Mouse (Mus musculus): ENCODE measurements around the gene Blmh. TPM values are rescaled to one million over a fixed set of nuclear protein-coding genes. Genes with fewer than 3 reads are reported as not detected.

Blmh gene
- polyA plus RNA-seq, 1 experiment, result 97.3 TPM

- TF ChIP-seq CTCF (IDR thresholded peaks at IDR 0.05; ENCODE audit: borderline replicate concordance, insufficient read depth, low read length) (no peak), POLR2A (IDR thresholded peaks at IDR 0.05; ENCODE audit: low read depth, low read length) (no peak)
- Histone ChIP-seq H3K4me3 (ENCODE audit: insufficient read depth, low read length) (no peak overlapping the region), H3K4me1 (ENCODE audit: control insufficient read depth, insufficient read depth, low read length) (no peaks in the 10 kb centered on the region), H3K27ac (ENCODE audit: insufficient read depth, low read length) (no peak overlapping the region)
These were observed 71.5 kb downstream of the Blmh start for GRCm38 (mm10) chr11:76995966-76996672.

GRCm38 (mm10) chr11:76997305-76997704 lies 72.7 kb downstream of the Blmh start:
- no peaks in the 10 kb centered on the region for H3K4me1 ChIP-seq (ENCODE audit: control insufficient read depth, insufficient read depth, low read length)
- H3K4me3 ChIP-seq (ENCODE audit: insufficient read depth, low read length), result peak overlapping the region; percentile 52
- TF ChIP-seq POLR2A (IDR thresholded peaks at IDR 0.05; ENCODE audit: low read depth, low read length), result no peak
- peak; percentile 86 for TF ChIP-seq CTCF (IDR thresholded peaks at IDR 0.05; ENCODE audit: borderline replicate concordance, insufficient read depth, low read length)
- H3K27ac ChIP-seq (ENCODE audit: insufficient read depth, low read length), result no peak overlapping the region

GRCm38 (mm10) chr11:76997916-76998704 lies 73.5 kb downstream of the Blmh start, which contains the start of gene Slc6a4:
Slc6a4 (plus strand) TSS chr11:76998603.
- Histone ChIP-seq H3K4me1 (ENCODE audit: control insufficient read depth, insufficient read depth, low read length) (peaks cover 3% of the 10 kb centered on the region), H3K4me3 (ENCODE audit: insufficient read depth, low read length) (peak within 1 kb of the TSS; percentile 52), H3K27ac (ENCODE audit: insufficient read depth, low read length) (no peak within 1 kb of the TSS)
- no peak for TF ChIP-seq POLR2A (IDR thresholded peaks at IDR 0.05; ENCODE audit: low read depth, low read length)
- TF ChIP-seq CTCF (IDR thresholded peaks at IDR 0.05; ENCODE audit: borderline replicate concordance, insufficient read depth, low read length), result no peak

GRCm38 (mm10) chr11:76998705-76999226 lies 74.2 kb downstream of the Blmh start:
- H3K4me1 ChIP-seq (ENCODE audit: control insufficient read depth, insufficient read depth, low read length), result peaks cover 3% of the 10 kb centered on the region
- no peak overlapping the region for H3K27ac ChIP-seq (ENCODE audit: insufficient read depth, low read length)
- no peak for TF ChIP-seq CTCF (IDR thresholded peaks at IDR 0.05; ENCODE audit: borderline replicate concordance, insufficient read depth, low read length)
- no peak for TF ChIP-seq POLR2A (IDR thresholded peaks at IDR 0.05; ENCODE audit: low read depth, low read length)
- peak overlapping the region; percentile 16 for H3K4me3 ChIP-seq (ENCODE audit: insufficient read depth, low read length)

GRCm38 (mm10) chr11:77000741-77001140 lies 76.1 kb downstream of the Blmh start:
- H3K27ac ChIP-seq (ENCODE audit: insufficient read depth, low read length), result no peak overlapping the region
- TF ChIP-seq CTCF (IDR thresholded peaks at IDR 0.05; ENCODE audit: borderline replicate concordance, insufficient read depth, low read length) (no peak), POLR2A (IDR thresholded peaks at IDR 0.05; ENCODE audit: low read depth, low read length) (no peak)
- no peak overlapping the region for H3K4me3 ChIP-seq (ENCODE audit: insufficient read depth, low read length)
- H3K4me1 ChIP-seq (ENCODE audit: control insufficient read depth, insufficient read depth, low read length), result peaks cover 3% of the 10 kb centered on the region

- H3K4me1 ChIP-seq (ENCODE audit: control insufficient read depth, insufficient read depth, low read length), result peaks cover 8% of the 10 kb centered on the region
- TF ChIP-seq CTCF (IDR thresholded peaks at IDR 0.05; ENCODE audit: borderline replicate concordance, insufficient read depth, low read length) (no peak), POLR2A (IDR thresholded peaks at IDR 0.05; ENCODE audit: low read depth, low read length) (no peak)
- H3K27ac ChIP-seq (ENCODE audit: insufficient read depth, low read length), result no peak overlapping the region
These were observed 77.8 kb downstream of the Blmh start for GRCm38 (mm10) chr11:77002361-77002760.

GRCm38 (mm10) chr11:77005881-77006280 lies 81.3 kb downstream of the Blmh start:
- H3K4me3 ChIP-seq (ENCODE audit: insufficient read depth, low read length), result no peak overlapping the region
- TF ChIP-seq POLR2A (IDR thresholded peaks at IDR 0.05; ENCODE audit: low read depth, low read length), result no peak
- no peak overlapping the region for H3K27ac ChIP-seq (ENCODE audit: insufficient read depth, low read length)
- H3K4me1 ChIP-seq (ENCODE audit: control insufficient read depth, insufficient read depth, low read length), result peaks cover 8% of the 10 kb centered on the region

More at GRCm38 (mm10) chr11:77002361-77002760, 77.8 kb downstream of the Blmh start:
- no peak overlapping the region for H3K4me3 ChIP-seq (ENCODE audit: insufficient read depth, low read length)

GRCm38 (mm10) chr11:77006616-77007015 lies 82.0 kb downstream of the Blmh start:
- TF ChIP-seq CTCF (IDR thresholded peaks at IDR 0.05; ENCODE audit: borderline replicate concordance, insufficient read depth, low read length) (no peak), POLR2A (IDR thresholded peaks at IDR 0.05; ENCODE audit: low read depth, low read length) (no peak)
- Histone ChIP-seq H3K27ac (ENCODE audit: insufficient read depth, low read length) (no peak overlapping the region), H3K4me3 (ENCODE audit: insufficient read depth, low read length) (no peak overlapping the region), H3K4me1 (ENCODE audit: control insufficient read depth, insufficient read depth, low read length) (peaks cover 8% of the 10 kb centered on the region)

- Histone ChIP-seq H3K4me3 (ENCODE audit: insufficient read depth, low read length) (no peak overlapping the region), H3K27ac (ENCODE audit: insufficient read depth, low read length) (no peak overlapping the region), H3K4me1 (ENCODE audit: control insufficient read depth, insufficient read depth, low read length) (peaks cover 5% of the 10 kb centered on the region; the same call in 1 of the 2 replicates)
- TF ChIP-seq POLR2A (IDR thresholded peaks at IDR 0.05; ENCODE audit: low read depth, low read length), result no peak
- TF ChIP-seq CTCF (IDR thresholded peaks at IDR 0.05; ENCODE audit: borderline replicate concordance, insufficient read depth, low read length), result no peak
These were observed 84.7 kb downstream of the Blmh start for GRCm38 (mm10) chr11:77009069-77010025.

All from embryonic fibroblast, embryonic 13.5 days (primary cell).